Mouse (Mus musculus): ENCODE results near the gene Atl2.

Gene Atl2

DNA sequence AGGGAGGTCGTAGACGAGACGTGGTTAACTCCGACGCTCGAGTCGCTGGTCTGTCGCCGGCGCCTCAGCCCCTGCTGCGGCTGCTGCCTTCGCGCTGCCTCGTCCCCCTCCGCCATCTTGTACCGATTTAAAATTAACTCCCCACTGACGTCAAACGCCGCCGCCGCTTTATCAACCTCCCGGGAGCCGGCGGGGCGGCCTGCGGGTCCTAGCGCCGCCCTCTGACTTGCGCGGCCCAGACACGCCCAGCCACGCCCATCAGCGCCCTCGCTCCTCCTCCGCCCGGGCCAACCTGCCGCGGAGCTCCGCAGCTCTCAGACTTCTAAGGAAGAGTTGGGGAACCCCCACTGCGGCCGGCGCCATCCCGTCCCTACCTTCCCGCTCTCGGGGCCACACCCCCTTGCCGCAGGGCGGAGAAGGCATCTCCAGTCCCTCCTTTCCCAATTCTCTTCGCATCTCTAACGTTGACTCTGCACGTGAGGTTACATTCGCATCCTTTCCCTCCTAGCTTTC, at the start of gene Atl2:
TSS of gene Atl2 (minus strand) at position 213 of the 513 bp plus-strand sequence.
- in situ Hi-C loops (cut with MseI, MboI) = loop anchor here in 1 of 2 experiments (10.0 to 25.0 kb wide), 2 partner anchors 109 to 291 kb away; no protein-coding TSS in a partner anchor

DNA sequence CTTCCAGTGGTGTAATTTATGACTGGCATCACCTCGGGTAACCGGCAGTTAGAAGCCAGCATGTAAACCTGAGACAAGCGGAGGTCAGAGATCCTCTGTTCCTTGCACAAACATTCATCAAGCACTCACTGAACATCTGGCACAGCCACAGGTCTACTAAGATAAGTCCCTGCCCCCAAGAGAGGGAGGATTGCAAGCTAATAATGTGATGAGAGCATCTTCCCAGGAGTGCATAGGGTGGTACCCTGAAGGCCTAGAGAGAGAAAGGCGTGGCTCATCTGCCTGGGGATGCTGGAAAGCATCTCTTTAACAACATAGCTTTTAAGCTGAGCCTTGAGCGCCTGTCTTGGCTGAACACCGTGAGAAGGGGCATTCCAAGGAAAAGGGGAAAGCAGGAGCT, 48.9 kb upstream of the Atl2 start:
- in situ Hi-C loops (cut with MseI, MboI) = no loop called here

DNA sequence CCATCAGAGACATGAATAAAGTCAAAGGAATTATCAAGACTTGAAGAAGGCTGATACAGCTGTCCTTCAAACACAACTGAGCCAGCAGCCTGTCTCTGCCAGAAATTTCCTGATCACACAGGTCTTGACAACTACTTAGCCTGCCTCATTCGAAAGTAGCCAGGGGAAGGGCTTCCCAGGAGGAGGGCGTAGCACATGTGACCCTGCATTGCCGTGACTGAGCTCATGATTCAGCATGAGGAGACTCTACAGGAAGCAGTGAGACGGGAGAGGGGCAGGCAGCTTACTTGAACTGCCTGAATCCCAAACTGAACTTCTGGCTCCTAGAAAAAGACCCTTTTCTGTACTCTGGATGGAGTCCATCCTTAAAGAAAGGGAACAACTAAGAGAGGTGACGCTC, 46.5 kb upstream of the Atl2 start:
- in situ Hi-C loops (cut with MseI, MboI) = no loop called here

DNA sequence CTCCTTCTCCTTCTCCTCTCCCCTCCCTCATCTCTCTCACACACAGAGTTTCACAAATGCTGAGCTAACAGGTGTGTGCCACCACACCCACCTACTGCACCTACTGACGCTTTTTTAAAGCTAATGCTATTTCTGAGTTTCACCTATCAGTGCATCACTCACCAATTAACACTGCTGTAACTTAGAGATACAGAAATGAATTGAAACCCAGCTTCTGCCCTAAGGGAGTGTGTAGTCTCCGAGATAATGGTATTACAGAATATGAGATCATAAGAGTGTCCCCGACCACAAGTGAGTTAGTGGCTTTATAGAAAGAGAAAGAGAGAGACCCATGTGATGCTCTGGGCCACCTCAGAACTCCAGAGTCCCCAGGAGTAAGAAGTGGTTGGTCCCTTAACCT, 43.2 kb upstream of the Atl2 start:
- in situ Hi-C loops (cut with MseI, MboI) = no loop called here

DNA sequence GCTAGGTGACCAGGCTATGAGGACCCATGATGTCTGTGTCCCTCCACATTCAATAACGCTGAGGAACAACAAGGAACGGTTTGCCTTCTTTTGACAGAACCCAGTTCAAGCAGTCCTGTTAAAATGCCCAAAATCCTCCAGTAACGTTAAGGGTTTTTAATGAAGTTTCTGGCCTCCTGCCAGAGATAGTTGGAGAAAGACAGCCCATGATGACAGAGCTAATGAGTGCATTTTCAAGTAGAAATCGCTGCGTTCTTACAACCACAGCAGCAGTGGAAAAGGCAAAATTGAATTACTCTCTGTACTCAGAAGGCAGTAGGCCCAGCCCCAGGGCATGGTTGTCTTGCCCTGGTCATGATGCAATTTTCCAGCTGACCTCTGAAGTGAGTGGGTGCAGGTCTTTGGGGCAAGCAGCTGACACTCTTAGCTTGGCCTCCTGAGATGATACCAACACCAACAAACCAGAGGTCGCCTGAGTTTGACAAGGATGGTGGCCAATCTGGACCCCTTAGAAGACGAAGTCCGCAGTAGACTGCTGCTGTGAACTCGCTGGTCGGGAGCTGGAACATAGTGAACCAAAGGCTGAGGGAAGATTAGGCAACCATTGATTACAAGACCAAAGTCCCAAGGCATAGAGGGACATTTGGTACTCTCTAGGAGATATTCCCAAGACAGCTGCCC, 42.1 kb upstream of the Atl2 start:
- in situ Hi-C loops (cut with MseI, MboI) = no loop called here

DNA sequence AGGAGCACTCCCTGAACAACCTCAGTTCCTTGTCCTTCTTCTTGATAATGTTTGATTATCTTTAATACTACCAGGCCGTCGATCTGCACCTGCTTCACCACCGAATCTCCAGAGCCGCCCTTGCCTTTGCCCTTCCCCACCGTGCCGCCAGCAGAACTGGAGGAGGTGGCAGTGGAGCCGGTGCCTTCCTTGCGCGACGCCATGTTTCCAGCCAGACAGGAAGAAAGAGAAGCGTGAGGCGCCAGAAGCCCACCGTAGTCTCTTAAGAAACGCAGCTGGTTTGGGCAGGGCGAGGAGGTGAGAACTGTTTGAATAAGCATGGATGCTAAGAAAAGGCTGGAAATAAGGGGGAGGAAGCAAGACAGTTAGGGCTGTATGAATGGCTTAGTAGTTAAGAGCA, 38.4 kb upstream of the Atl2 start:
- in situ Hi-C loops (cut with MseI, MboI) = no loop called here

DNA sequence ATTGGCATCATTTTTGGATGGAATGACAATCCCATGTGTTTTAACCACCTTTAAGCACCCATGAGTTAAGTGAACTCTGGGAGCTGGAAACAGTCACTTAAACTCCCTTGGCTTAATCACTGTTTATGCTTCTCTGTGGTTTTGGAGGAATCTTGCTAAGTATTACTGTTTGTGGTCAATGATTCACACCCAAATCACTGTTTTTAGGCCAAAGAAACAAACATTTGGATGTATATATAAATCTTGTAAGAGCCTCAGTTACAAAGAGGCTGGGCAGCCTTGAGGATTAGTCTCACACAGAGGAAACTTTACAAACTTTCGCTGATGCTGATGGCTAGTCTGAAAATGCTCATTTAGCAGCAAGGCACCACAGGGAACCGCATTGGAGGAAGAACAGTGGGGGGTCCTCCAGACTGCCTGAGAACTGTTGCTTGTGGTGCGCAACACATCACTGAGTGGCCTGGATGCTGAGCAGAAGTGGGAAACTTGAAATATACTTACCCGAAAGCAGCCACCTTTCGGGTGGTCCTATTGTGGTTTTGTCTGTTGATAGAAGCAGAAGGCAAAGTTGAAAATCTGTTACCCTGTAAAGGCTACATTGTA, 36.9 kb upstream of the Atl2 start:
- in situ Hi-C loops (cut with MseI, MboI) = no loop called here

DNA sequence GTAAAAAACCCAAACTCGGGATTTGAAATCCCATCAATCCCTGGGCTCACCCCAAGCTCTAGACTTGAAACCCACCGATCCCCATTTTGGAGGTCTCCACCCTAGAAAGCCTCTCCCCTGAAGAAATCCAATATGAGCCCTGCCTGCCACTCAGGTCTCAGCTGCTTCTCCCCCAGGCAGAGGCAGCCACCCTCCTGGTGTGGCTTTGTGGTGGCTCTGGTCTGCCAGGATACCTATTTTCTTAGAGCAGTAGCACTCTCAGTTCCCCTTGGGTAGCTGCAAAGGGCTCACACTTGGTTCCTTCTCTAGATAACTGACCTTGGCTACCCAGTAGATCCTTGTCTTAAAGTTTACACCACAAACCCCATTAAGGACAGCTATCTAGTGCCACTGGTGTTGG, 31.2 kb upstream of the Atl2 start:
- in situ Hi-C loops (cut with MseI, MboI) = no loop called here

DNA sequence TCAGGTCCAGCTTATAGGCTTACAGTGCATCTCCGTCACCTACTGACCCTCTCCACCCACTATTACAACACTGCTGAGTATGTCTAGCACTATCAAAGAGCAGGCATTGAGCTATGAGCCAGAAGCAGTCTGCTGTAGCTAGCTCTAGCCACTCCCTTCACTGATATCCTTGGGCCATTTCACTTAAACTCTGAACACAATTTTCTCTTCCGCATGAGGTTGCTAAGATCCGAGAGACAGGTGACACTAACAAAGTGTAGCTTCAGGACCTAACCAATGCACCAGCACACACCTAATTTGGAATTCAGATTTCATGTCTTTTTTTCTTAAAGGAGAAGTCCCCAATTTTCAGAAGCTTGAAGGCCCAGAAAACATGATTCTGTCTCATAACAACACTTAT, 30.6 kb upstream of the Atl2 start:
- in situ Hi-C loops (cut with MseI, MboI) = no loop called here

DNA sequence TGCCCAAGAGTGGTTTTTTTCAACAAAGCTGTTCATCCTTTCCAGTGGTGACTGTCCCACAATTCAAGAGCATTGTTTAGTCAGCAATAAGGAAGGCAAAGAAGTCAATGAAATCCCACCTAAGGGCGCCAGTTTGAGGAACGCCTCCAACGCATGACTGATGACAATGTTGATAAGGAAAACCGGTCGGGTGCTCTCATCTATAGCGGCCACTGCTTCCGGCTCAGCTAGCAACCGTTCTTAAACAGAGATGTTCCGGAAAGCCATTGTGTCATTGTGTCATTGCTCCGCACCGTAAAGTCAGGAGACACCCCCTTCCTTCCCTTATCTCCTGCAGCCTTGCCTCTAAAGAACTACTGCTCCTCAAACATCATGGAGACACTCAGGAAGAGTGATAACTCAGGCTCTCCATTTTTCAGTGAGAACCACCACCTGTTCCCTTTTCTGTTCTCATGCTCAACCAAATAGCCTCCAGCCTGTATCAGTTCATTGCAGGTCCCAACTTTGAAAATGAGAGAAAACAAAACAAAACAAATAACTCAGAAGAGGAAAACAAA, 30.0 kb upstream of the Atl2 start:
- in situ Hi-C loops (cut with MseI, MboI) = no loop called here

DNA sequence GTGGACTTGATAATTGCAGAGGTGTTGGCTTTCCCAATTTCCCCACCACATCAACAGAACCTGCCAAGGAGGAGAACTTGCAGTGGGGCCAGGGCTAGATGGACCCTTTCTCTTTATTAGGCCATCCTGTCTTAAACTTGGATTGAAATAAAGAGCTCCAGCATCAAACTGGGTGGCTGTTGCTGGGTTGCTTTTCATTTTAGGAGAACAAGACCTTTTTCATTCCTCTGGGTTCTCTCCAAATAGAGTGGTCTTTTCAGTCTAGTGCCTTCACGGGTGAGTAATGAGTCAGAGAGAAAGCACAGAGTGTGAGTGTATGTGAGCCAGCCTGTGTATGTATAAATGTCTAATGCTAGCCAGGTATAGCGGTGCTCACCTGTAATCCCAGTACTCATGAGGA, 24.4 kb upstream of the Atl2 start:
- in situ Hi-C loops (cut with MseI, MboI) = no loop called here

DNA sequence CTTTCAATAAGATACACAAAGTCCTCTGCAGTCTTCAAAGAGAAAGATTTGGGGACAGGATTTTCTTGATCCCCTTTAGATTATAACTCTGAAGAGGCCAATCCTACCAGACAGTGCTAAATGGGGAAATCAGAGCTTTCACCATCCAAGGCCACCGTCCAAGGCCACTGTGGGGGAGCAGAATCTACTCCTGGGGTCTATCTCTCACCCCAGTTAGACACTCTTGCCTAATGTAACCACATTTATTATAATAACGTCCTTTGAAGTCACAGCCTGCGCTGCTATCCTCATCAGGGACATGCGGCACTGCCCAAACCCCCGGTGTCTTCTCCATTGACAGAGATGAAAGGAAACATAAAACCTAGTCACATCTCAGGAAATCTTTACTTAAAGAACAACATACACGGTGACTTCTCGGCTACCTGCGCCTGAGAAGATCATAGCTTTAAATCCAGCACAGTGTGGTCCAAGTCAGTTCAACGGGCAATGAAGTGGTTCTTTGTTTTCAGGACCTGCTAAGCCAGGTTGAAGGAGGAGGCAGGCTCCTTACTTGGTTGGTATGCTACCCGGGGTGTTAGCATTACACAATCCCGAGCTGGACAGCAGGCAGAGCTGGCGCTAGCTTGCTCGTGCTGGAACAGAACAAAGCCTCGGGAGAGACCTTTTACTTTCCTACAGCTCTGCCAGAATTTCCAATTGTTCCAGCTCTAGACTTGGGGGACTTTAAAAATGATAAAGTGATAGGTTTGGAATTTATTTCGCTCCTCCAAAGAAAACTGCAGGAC, 23.8 kb upstream of the Atl2 start:
- in situ Hi-C loops (cut with MseI, MboI) = no loop called here

DNA sequence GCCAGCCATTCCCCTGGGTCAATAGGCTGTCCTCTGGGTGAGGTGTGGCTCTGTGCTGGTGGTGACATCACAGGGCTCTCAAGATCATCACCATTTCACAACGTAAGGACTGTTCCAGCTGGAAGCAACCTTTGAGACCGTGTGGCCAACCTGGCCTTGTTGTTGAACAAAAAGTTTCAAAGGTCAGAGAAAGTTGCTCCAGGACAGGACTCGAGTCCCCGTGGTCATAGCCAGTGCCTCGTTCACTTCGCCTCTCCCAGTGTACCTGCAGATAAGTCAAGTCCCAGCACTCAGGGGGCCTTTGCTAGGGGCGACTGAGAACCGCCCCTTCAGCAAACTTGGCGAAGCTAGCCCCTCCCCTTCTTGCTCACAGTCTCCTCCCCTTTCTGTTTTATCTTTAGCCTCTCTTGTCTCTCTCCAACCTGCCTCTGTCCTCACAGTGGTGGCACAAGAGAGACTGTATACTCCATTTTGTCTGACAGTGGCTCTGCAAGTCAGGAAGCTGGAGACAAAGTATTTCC, 22.6 kb upstream of the Atl2 start:
- in situ Hi-C loops (cut with MseI, MboI) = no loop called here

DNA sequence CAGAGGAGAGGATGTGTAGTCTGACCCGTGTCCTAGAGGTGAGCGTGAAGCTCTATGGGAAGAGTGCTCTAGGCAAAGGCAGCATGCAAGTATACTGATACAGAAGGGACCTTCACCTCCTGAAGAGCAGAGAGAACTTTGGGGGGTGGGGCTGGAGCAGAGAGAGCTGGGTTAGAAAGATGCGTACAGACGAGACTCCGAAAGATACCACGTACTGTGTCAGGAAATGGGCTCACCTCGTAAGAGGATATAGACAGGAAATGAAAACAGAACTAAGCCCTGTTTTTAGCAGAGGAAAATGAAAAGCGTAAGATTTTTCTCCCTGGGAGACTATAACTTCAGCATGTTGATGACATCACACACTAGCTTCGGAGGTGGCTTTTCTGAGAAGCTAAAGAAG, 21.1 kb upstream of the Atl2 start:
- in situ Hi-C loops (cut with MseI, MboI) = no loop called here

DNA sequence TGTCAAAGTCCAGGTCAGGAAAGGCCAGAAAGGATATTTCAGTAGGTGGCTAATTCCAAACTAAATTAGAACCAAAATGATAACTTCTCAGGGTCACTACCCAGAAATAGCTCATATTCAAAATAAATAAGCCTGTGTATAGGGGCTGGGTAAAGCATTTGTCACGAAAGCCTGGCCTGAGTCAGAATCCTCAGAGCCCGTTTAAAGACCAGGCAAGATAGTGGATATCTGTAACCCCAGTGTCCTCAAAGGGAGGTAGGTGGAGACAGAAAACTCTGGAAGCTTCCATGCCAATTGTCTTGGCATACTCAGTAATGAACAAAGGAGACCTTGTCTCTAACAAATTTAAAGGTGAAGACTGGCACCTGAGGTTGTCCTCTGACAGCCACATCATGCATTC, 16.3 kb upstream of the Atl2 start:
- in situ Hi-C loops (cut with MseI, MboI) = no loop called here

DNA sequence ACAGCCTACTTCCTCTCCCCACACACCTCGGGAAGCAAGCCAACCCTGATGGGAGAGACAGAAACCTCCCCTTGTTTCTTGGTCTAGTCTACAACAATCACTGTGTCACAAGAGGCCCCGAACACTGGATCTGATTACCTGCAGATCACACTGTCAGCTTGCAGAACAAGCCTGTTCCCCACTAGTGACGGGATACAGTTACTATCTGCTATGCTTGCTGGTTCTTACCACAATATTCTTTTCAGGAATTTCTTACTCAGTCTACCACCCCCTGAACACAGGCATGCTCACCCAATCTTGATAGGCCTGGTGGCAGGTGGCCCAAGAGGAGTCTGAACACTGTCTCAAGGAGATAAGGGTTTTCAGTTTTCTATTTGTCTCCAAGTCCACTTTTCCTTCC, 15.8 kb upstream of the Atl2 start:
- in situ Hi-C loops (cut with MseI, MboI) = no loop called here

DNA sequence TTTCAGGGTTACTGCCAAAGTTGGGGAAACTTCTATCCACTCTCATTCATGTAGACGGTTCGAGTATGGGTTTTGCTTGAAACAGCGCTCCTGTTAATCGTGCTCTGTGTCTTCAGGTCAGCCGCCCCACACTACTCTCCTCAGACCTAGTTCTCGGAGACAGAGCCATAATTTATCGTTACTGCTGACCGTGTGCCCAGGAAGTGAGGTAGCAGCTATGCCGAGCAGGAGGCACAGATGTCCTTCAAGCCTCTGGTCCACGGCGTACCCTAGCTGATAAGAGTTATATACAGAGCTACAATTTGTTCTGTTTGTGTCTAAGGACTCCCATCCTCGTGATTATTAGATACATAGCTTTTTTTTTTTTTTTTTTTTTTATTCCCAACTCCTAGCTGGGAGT, 13.6 kb upstream of the Atl2 start:
- in situ Hi-C loops (cut with MseI, MboI) = no loop called here

DNA sequence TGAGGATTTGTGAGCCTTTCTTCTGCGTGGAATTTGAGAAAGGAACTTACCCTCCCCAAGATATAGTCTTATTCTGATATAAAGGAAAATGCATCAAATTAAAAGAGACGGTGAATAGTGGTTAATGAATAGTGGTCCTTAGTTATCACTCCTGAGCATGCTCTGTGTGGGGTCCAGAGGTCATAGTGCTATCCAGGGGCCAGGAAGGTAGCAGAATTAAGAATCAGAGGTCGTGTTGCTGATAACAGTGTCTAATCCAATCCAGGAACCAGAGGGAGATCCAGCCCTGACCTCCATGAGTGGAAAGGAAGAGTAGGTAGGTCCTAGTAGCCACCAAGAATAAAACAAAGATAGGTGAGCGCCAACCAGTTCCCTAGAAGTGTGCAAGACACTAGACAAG, 11.8 kb upstream of the Atl2 start:
- in situ Hi-C loops (cut with MseI, MboI) = no loop called here

DNA sequence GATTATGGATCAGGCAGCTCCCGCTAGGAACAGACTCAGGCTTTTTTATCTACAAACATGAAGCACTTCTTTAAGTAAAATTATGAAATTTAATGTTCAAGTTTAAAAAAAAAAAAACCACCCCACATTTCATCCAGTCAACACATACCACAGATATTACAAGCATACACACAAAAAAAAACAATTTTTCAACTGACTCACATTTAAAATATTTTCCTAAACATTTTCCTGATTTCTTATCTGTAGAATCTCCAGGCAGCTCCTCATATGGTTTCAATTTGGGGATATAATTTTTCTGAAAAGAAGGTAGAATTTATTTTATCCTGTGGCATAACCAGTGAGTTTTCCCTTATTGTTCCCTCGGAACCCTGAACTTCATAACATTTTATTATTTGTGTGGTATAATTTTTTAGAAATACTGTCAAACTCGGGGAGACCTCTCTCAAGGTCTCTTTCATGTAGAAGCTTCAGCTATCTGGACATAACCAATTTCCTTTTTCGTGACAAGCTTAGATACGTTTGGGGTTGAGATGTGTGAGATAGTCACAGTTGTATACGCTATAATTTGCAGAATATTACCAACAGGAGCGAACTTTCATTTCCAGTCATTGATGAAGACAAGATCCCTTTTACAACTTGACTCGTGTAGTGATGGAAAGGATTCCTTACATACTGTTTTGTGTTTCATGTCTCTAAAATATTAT, 11.0 kb upstream of the Atl2 start:
- in situ Hi-C loops (cut with MseI, MboI) = no loop called here

DNA sequence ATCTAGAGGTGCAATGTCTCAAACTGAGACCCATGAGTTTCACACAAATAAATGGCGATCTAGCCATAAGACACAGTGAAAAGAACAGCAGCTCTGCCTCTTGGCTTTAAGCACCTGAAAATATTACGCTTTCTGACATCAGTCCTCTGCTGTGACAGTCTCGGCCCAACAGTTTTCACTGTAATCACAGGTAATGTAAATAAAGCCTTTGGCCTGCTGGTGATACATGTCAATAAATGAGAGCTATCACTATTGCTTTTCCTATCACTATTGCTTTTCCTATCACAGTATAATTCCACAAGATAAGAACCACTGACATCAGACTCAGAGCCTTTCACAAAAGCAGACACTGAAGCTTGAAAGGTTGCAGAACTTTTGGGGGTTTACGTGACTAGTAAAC, 8.7 kb upstream of the Atl2 start:
- in situ Hi-C loops (cut with MseI, MboI) = no loop called here

DNA sequence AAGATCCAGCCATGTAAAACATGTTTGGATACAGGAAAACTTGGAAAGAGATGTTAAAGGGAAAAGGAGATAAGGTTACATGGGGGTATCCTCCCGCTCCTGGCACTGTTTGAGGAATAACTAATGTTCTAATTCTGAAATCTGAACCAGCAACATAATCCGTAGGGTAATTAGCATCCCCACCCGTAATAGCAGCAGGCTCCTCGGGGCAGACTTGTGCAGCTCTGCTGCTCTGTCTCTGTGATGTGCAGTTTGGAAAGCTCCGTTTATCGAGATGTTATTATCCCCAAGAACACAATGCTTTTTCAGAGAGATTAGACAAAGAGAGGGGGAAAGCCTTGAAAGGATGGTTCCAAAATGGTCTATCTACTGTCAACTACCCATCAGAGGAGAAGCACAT, 5.3 kb upstream of the Atl2 start:
- in situ Hi-C loops (cut with MseI, MboI) = no loop called here
